Mouse (Mus musculus) hindbrain, embryonic 11.5 days (tissue): ENCODE results near the gene Ap2b1. TPM values are rescaled to one million over a fixed set of nuclear protein-coding genes. Genes with fewer than 3 reads are reported as not detected.
"Not testable (repeated sequence)": the region's sequence is repeated elsewhere in the genome, so short reads cannot be mapped to it uniquely, and the experiment has no call there.

Source experiments
- ATAC-seq: fragments of 200-750 bp; cut with Nextera tagmentation; 2 replicates; pipeline ENCODE4 v1.8.0; 2017; ENCODE audit warnings: mild to moderate bottlenecking, moderate TSS enrichment, moderate library complexity; ENCODE audit not compliant: low FRiP score
- DNase-seq: peaks from one replicate; pipeline ENCODE4 v3.0.0-alpha.2; 2015; ENCODE audit warnings: low spot score
- H3K27ac ChIP-seq: fragments of 300-500 bp; sonication (generic); 2 replicates; pipeline ENCODE4 v1.5.1; 2014; ENCODE audit warnings: mild to moderate bottlenecking, low read depth, low read length
- H3K27me3 ChIP-seq: fragments of 300-500 bp; sonication (generic); 2 replicates; pipeline ENCODE4 v1.6.1; 2014; ENCODE audit warnings: mild to moderate bottlenecking, low read length, moderate library complexity, mixed read lengths; ENCODE audit not compliant: control insufficient read depth, insufficient read depth
- H3K36me3 ChIP-seq: fragments of 300-500 bp; sonication (generic); 2 replicates; pipeline ENCODE4 v1.6.1; 2014; ENCODE audit warnings: mild to moderate bottlenecking, low read length, moderate library complexity, mixed read lengths; ENCODE audit not compliant: control insufficient read depth, insufficient read depth
- H3K4me1 ChIP-seq: fragments of 300-500 bp; sonication (generic); replicated peaks from 2 replicates; pipeline ENCODE4 v1.6.1; 2014; ENCODE audit warnings: low read length, mixed read lengths; ENCODE audit not compliant: control insufficient read depth, insufficient read depth
- H3K4me2 ChIP-seq: fragments of 300-500 bp; sonication (generic); replicated peaks from 2 replicates; pipeline ENCODE4 v1.6.1; 2014; ENCODE audit warnings: mild to moderate bottlenecking, low read depth, low read length
- H3K4me3 ChIP-seq: fragments of 300-500 bp; sonication (generic); 2 replicates; pipeline ENCODE4 v1.5.1; 2014; ENCODE audit warnings: low read depth, low read length
- H3K9ac ChIP-seq: fragments of 300-500 bp; sonication (generic); 2 replicates; pipeline ENCODE4 v1.6.1; 2014; ENCODE audit warnings: low read depth, low read length
- H3K9me3 ChIP-seq: fragments of 300-500 bp; sonication (generic); 2 replicates; pipeline ENCODE4 v1.6.1; 2016; ENCODE audit warnings: low read length; ENCODE audit not compliant: control insufficient read depth
- WGBS: fragments of 180-500 bp; shearing (Covaris S2); extraction: QIAGEN DNeasy Blood & Tissue Kit; methylation state at CpG from one replicate; pipeline ENCODE4 v1.1.7; 2014; 5-methylcytosine and 5-hydroxymethylcytosine counted together
- polyA plus RNA-seq: library from polyadenylated mRNA; unstranded; fragments of >200 nt; fragmentation: Nextera tagmentation; extraction: Ambion mirVana; gene quantifications from 2 replicates; pipeline ENCODE4 v1.2.1, GENCODE M21; 2014

Gene Ap2b1
- 121 and 136 TPM in 2 replicates for polyA plus RNA-seq

GRCm38 (mm10) chr11:83298225-83299195 is at the start of gene Ap2b1:
Ap2b1 (plus strand) TSS chr11:83299024.
- Histone ChIP-seq H3K27ac (peak within 1 kb of the TSS; percentile 81), H3K4me3 (peak within 1 kb of the TSS; percentile 53), H3K4me1 (peaks cover 8% of the 10 kb centered on the region; the same call in 1 of the 2 replicates), H3K4me2 (peak within 1 kb of the TSS; percentile 74), H3K9ac (peak within 1 kb of the TSS; percentile 79), H3K9me3 (no peaks in the 10 kb centered on the region), H3K27me3 (no peaks in the 10 kb centered on the region), H3K36me3 (no peaks in the 10 kb centered on the region)
- ATAC-seq (peak; percentile 92), DNase-seq (peak; percentile 94)
- 3% methylated on average over 56 of the region's 56 CpGs for WGBS

- ATAC-seq, H3K27me3 ChIP-seq, H3K4me2 ChIP-seq, H3K9me3 ChIP-seq, DNase-seq, H3K4me1 ChIP-seq, H3K9ac ChIP-seq, H3K27ac ChIP-seq, H3K36me3 ChIP-seq, H3K4me3 ChIP-seq: not testable (repeated sequence)
- WGBS, result 58% methylated on average over 5 of the region's 5 CpGs
These were observed 41.6 kb upstream of the Ap2b1 start for GRCm38 (mm10) chr11:83257211-83257610.

GRCm38 (mm10) chr11:83262673-83263072 is 36.2 kb upstream of the Ap2b1 start:
- H3K4me3 ChIP-seq, result no peak overlapping the region
- H3K9ac ChIP-seq, result no peak overlapping the region
- no peak overlapping the region for H3K27ac ChIP-seq
- WGBS, result 97% methylated on average over 1 of the region's 1 CpGs
- no peak overlapping the region for H3K4me2 ChIP-seq
- H3K27me3 ChIP-seq, result no peaks in the 10 kb centered on the region
- ATAC-seq (no peak), DNase-seq (no peak)
- H3K9me3 ChIP-seq, result no peaks in the 10 kb centered on the region
- no peaks in the 10 kb centered on the region for H3K4me1 ChIP-seq
- H3K36me3 ChIP-seq, result no peaks in the 10 kb centered on the region

- Histone ChIP-seq H3K27me3 (no peaks in the 10 kb centered on the region), H3K4me2 (no peak overlapping the region), H3K4me3 (no peak overlapping the region), H3K4me1 (no peaks in the 10 kb centered on the region), H3K36me3 (no peaks in the 10 kb centered on the region), H3K27ac (no peak overlapping the region), H3K9ac (no peak overlapping the region), H3K9me3 (no peaks in the 10 kb centered on the region)
- DNase-seq (peak; percentile 20), ATAC-seq (no peak)
- 63% methylated on average over 3 of the region's 3 CpGs for WGBS
These were observed 35.7 kb upstream of the Ap2b1 start for GRCm38 (mm10) chr11:83263146-83263545.

GRCm38 (mm10) chr11:83270842-83271150 is 28.0 kb upstream of the Ap2b1 start:
- no peaks in the 10 kb centered on the region for H3K9me3 ChIP-seq
- peak; percentile 66 for ATAC-seq
- H3K27ac ChIP-seq, result peak overlapping the region; percentile 12; the same call in 1 of the 2 replicates
- no peaks in the 10 kb centered on the region for H3K27me3 ChIP-seq
- H3K36me3 ChIP-seq, result no peaks in the 10 kb centered on the region
- peak overlapping the region; percentile 68 for H3K9ac ChIP-seq
- 0% methylated on average over 6 of the region's 6 CpGs for WGBS
- DNase-seq, result no peak
- H3K4me2 ChIP-seq, result peak overlapping the region; percentile 43
- peak overlapping the region; percentile 51 for H3K4me3 ChIP-seq
- H3K4me1 ChIP-seq, result no peaks in the 10 kb centered on the region

GRCm38 (mm10) chr11:83271151-83271950 is 27.5 kb upstream of the Ap2b1 start:
- ATAC-seq, result peak; percentile 89
- under 1% methylated on average over 26 of the region's 26 CpGs for WGBS
- peak; percentile 85 for DNase-seq

GRCm38 (mm10) chr11:83271951-83272843 is 26.6 kb upstream of the Ap2b1 start:
- H3K27me3 ChIP-seq, result no peaks in the 10 kb centered on the region
- DNase-seq (peak; percentile 38), ATAC-seq (peak; percentile 2; the same call in 1 of the 2 replicates)
- no peaks in the 10 kb centered on the region for H3K9me3 ChIP-seq
- H3K4me1 ChIP-seq, result no peaks in the 10 kb centered on the region
- no peak overlapping the region for H3K27ac ChIP-seq
- no peaks in the 10 kb centered on the region for H3K36me3 ChIP-seq
- H3K9ac ChIP-seq, result no peak overlapping the region
- no peak overlapping the region for H3K4me2 ChIP-seq
- H3K4me3 ChIP-seq, result no peak overlapping the region
- 12% methylated on average over 2 of the region's 2 CpGs for WGBS

More at GRCm38 (mm10) chr11:83271151-83271950, 27.5 kb upstream of the Ap2b1 start:
- Histone ChIP-seq H3K27ac (peak overlapping the region; percentile 12; the same call in 1 of the 2 replicates), H3K9me3 (no peaks in the 10 kb centered on the region), H3K4me2 (peak overlapping the region; percentile 43), H3K9ac (peak overlapping the region; percentile 68), H3K27me3 (no peaks in the 10 kb centered on the region), H3K36me3 (no peaks in the 10 kb centered on the region), H3K4me3 (peak overlapping the region; percentile 51), H3K4me1 (no peaks in the 10 kb centered on the region)

GRCm38 (mm10) chr11:83276251-83276650 is 22.6 kb upstream of the Ap2b1 start:
- Histone ChIP-seq H3K9ac (no peak overlapping the region), H3K4me3 (no peak overlapping the region), H3K4me1 (no peaks in the 10 kb centered on the region), H3K27me3 (no peaks in the 10 kb centered on the region), H3K9me3 (no peaks in the 10 kb centered on the region), H3K4me2 (no peak overlapping the region), H3K27ac (no peak overlapping the region), H3K36me3 (no peaks in the 10 kb centered on the region)
- ATAC-seq (no peak), DNase-seq (no peak)
- WGBS, result 74% methylated on average over 7 of the region's 7 CpGs
